Mouse (Mus musculus) skeletal muscle tissue, postnatal 0 days (tissue): Measurements from ENCODE around the gene Pcdh8. TPM values are rescaled to one million over a fixed set of nuclear protein-coding genes. Genes with fewer than 3 reads are reported as not detected.

Experiments
- microRNA counts: library from miRNA; unstranded; fragments of <30 nt; microRNA quantifications from one replicate; lab custom pipeline; 2015
- microRNA-seq, 2 experiments: library from miRNA; unstranded; fragments of <30 nt; microRNA quantifications; one replicate each; pipeline ENCODE4; 2016
- polyA plus RNA-seq: library from polyadenylated mRNA; unstranded; fragments of >200 nt; fragmentation: Nextera tagmentation; extraction: Ambion mirVana; gene quantifications from 2 replicates; pipeline ENCODE4 v1.2.1, GENCODE M21; 2015

Gene Pcdh8
- 0.04 and 0.09 TPM in 2 replicates for polyA plus RNA-seq

GRCm38 (mm10) chr14:79771094-79771535, at the start of gene Pcdh8:
Pcdh8 (minus strand) TSS chr14:79771312.

MicroRNA genes within 50 kb of the gene (microRNA counts, 519-probe panel; counts per million panel counts)
- 296 counts per million, percentile 58 among the panel's probes with 10 or more counts for microRNA mmu-miR-759 (lab: Ali Mortazavi, UCI)

Small RNAs within 50 kb of the gene (microRNA-seq; reads per million reads assigned to microRNA genes)
- 0 reads per million in 2 experiments for gene Mir759

Other genes with a start within 250 kb of the Pcdh8 start
- gene Sugt1, start 183.6 kb downstream of the Pcdh8 start, polyA plus RNA-seq = 70.1 and 70.3 TPM in 2 replicates
- gene Cnmd, start 109.1 kb downstream of the Pcdh8 start, polyA plus RNA-seq = 5.3 TPM in 1 of 2 replicates, not detected in the other
- gene Olfm4, start 212.8 kb upstream of the Pcdh8 start, polyA plus RNA-seq = 0.08 and 0.30 TPM in 2 replicates